Mouse (Mus musculus): ENCODE results near the gene Ptpro.

DNA sequence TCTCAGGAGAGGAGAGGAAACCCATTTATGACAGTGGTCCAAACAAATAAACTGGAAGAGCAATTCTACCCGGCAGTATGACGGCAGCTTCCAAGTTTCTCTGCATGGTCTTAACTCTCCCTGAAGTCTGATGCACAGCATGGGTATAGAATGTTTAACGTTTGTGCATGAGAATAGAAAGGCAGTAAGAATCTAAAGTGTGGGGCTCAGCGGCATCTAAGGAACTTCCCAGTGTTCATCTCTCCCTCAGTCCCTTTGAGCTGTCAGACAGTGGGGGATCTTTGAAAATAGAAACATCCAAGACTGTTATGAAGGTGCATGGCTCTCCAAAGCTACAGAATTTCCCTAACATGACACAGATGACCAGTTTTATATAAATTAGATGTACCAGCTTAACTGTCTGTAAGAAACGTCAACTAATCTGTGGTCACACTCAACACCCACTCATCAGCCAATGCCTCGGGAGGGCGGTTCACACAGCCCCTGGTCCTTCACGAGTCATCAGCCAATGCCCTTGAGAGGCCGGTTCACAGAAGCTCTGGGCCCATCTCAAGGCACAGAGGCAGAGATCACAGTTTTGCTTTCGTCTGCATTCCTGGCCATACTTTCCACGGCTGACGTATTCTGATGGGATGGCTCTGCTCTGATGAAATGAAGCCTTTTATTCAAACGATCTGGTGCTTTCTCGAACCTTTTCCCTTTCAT, 257.4 kb downstream of the Ptpro start:
- TF ChIP-seq CTCF (IDR thresholded peaks at IDR 0.05; ENCODE audit: low read depth, low read length) (no peak), GATA2 (IDR thresholded peaks at IDR 0.05; ENCODE audit: borderline replicate concordance, low read depth, low read length) (no peak), TAL1 (conservative IDR thresholded peaks at IDR 0.05; ENCODE audit: low read depth, low read length) (no peak), POLR2AphosphoS5 (IDR thresholded peaks at IDR 0.05; ENCODE audit: insufficient replicate concordance, low read depth, low read length) (no peak)
